Mouse (Mus musculus) lung, postnatal 36 days (tissue): ENCODE measurements around the gene Syngr2.

ENCODE experiments used
- DNase-seq: peaks from one replicate; pipeline ENCODE4 v3.0.0; 2022; ENCODE audit warnings: mixed read lengths

The Syngr2 gene

DNA sequence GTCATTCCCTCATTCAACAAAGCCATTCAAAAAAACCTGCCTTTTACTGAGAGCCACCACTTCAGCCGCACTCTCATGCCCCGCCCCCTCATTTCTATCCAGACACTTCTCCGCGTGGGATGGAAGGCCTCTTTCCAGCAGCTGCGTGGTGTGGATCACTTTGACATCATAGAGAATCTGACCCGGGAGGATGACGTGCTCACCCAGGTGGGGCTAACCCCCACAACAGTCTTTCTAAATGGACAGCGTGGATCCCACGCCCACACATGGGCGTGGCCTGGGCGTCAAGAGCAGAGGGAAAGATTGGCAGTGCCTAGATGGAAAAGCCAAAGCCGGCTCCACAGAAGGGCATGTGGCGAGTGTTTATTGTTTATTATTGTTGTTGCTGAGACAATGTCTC, 26.8 kb downstream of the Syngr2 start:
- peak; percentile 70 for DNase-seq

DNA sequence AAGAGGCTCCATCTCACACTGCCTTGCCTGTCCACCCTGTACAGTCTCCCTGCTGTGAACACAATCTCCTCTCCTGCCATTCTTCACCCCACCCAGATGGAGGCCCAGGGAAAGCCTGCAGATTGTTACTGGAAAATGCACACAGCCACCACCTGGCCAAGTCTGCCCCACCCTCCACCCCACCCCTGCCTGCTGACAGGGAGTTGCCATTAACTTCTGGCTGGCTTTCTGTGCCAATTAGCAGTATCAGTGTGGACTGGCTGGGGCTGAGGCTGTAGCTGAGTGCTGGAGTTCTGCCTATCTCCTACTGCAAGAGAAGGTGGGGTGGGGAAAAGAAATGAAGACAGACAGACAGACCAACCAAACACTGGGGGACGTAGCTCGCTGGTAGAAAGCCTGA, 29.1 kb downstream of the Syngr2 start:
- DNase-seq, result no peak

DNA sequence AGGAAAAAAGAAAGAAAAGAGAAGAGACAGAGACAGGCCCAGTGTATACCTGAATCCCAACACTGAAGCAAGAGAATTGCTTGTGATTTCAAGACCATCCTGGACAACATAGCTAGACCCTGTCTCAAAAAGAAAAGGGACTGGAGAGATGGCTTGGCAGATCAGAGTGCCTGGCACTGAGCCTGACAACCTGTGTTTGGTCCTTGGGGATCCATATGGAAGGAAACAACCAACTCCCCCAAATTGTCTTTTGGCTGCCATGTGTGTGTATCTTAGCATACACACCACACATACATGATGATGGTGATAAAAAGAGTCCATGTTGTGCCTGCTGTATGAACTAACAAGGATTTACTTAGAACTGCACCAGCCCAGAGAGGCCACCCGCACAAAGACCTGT, 29.6 kb downstream of the Syngr2 start:
- DNase-seq, result no peak

DNA sequence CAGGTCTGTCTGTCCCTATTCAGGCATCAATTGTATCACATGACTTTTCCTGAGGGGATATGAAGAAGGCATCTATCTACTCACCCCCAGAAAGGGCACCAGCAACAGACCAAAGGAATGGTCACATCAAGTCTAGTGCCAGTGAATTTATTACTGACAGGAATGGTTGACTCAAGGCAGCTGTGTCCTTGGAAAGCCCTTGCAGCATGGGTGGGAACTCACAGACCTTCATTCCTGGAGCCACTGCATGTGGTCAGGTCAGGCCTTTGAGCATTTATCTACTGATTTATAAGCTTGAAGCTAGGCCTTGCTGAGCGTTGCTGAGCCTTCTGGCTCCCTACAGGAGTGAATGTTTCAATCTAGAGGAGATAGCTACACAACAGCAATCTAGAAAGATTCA, 31.4 kb downstream of the Syngr2 start:
- no peak for DNase-seq

DNA sequence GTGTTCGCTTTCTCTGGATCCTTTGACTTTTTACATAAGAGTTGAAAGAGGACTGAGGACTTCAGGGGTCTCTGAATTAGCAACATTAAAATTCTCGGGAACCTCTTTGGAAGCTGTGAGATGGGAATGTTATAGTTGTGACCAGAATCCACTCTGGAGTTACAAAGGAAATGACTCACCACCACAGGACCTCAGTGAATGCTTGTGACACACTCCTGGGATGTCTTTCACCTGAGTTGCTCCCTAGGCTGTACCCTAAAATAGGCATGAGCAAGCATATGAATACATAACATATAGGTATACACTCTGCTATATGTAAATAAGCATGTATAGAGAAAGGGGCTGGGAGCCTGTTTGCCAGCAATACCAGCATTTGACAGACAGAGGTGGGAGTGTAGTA, 34.0 kb downstream of the Syngr2 start:
- no peak for DNase-seq

DNA sequence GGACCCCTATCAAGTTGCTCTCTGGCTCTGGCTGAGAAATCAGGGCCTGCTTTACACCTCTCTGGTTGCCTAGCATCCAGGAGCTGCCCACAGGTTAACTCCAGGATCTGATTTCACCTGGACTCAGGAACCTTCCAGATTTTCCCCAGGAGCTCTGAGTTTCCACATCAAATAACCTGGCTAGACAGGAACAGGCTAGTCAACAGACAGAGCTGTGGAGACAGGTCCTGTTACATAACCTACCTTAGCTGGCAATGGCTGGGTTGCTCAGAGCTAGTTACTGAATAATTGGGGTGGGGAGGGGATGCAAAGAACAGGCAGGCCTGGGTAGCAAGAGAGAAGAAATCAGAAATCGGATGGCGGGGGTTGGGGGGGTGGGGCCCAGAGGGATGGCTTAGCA, 35.5 kb downstream of the Syngr2 start:
- no peak for DNase-seq

DNA sequence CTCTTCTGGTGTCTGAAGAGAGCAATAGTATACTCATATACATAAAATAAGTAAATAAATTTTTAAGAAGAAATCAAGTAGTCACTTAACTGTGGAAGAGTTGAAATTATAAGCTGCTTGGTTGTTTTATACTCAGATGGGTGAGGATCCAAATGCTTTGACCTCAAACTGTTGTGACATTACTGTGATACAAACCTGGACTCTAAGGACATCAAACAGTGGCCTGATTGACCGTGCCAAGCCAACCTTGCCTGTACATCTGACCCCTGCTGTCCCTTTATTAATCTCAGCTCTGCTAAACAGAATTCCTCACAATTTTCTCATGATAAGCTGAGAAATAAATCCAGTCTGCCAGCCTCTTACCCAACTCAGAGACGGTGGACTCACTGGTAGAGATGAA, 36.2 kb downstream of the Syngr2 start:
- no peak for DNase-seq

DNA sequence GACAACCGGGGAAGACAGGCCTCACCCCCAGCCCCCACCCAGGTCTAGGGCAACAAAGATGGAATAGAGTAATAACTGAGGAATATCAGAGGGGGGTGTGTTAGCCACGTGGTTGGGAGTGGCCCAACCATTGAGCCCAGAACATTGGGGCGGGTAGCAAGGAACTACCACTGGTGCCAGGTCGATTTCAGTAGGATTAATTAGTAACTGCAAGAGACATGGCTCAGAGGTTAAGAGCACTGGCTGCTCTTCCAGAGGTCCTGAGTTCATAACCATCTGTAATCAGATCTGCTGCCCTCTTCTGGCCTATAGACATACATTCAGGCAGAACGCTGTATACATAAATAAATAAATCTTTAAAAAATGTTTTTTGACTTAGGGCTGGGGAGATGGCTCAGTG, 37.2 kb downstream of the Syngr2 start:
- peak; percentile 23 for DNase-seq

DNA sequence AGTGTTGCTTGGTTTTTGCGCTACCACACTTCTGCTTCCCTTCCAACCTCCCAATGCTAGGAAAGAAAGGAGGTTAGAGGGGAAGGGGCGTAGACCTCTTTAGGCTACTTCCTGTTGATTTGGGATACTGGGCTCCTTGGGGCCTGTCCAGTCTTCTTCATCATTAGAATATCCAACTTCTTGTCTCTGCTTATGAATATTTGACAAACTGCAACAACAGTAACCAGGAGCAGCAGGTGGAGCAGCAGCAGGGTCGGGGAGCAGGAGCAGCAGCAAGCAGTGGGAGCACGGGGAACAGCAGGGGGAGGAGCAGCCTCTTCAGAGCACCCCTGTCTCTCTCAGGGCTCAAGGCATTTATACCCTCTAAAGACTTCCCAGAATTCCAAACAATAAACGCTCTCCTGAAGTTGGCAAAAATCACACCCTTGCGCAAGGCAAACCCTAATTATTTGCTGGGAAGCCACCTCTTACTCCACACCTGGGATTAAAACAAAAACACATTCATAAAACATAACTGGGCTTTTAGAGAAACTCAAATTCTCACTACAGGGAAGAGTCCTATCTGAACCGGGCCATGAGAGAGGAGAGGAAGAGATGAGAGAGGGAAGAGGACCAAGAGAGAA, 38.2 kb downstream of the Syngr2 start:
- peak; percentile 33 for DNase-seq

DNA sequence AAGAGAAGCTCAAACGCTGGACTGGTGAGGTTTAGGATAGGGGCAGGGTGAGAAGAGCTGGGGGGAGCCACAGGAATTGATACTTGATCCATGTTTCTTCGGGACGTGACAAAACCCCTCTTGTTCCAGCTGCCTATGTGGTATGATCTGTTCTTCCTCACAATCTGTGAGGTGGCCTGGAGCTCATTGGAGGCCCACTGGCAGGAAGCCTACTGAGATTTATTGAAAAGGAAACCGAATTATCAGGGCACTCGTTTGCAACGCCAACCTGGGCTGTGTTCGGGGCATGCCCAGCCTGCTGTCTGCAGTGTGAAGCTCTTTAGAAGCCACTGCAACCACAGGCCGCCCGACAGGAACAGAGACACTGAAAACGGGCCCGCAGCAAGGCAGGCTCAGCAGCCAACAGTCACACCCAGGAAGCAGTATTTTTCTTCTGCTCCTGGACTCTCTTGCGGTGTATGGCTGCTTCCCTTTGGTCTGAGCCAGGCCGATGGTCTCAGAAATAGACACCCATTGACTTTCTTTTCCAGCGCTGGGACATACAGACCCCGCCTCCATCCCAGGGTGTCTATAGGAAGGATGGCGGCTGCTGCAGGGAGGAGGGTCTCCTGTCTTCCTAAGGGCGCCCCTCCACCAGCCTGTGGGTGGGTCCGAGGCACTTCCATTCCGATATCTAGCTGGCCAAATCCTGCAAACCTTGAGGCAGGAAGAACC, 39.0 kb downstream of the Syngr2 start:
- peak; percentile 54 for DNase-seq

DNA sequence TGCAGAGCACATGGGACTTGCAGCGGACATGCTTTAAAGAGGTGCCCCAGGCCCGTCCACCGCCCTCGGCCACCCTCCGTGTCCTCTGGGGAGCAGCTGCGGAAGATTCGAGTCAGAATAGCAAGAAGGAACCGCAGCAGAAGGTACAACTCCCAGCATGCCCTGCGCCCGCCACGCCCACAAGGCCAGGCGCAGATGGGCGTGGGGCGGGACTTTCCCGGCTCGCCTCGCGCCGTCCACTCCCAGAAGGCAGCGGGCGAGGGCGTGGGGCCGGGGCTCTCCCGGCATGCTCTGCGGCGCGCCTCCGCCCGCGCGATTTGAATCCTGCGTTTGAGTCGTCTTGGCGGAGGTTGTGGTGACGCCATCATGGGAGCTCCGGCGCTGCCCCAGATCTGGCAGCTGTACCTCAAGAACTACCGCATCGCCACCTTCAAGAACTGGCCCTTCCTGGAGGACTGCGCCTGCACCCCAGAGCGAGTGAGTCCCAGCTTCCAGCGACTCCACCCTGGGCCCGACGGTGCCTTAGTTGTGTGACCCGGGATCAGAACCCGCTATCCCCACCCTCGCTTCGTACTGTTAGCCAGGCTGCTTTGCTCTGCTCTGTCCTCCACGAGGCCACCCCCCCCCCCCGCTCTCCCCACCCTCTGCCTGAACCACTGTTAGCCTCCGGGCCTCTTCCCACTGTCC, 39.7 kb downstream of the Syngr2 start, which contains the start of gene Birc5:
Birc5 (plus strand) TSS at position 267 of the 687 bp plus-strand sequence.
- peak; percentile 97 for DNase-seq

DNA sequence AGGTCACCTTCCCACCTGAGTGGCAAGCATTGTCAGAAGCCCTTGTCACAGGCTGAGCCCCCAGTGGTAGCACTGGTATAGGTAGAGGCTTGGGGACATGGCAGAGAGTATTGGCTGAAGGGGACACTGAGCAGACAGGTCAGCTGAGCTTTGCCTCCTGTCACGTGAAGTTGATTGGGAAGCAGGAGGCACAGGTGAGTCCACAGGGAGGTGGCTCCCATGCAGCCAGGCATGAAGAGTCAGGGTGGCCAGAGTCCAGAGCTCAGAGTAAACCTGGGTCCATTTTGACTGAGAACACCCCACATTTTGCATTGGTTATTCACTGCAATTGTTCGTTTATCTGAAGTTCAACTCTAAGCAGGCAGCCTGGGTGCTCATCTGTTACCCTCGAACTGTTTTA, 43.4 kb downstream of the Syngr2 start:
- no peak for DNase-seq

DNA sequence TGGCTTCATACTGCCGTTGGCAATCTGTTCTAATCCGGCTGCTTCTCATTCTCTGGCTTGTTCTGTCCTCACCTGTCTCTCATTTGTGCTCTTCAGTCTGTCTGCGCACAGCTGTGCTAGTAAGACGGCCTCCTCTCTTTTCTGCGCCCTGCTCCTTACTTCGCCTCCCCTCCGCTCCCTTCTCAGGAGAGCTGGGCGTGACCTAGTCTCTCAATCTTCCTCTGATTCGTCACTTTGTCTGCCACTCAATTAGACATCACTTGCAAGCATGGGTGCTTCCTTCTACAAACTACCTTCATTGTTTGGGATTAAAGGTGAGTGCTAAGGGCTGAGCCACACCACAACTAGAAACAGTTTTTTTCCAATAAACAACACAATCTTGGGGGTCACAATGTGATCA, 44.8 kb downstream of the Syngr2 start:
- no peak for DNase-seq

DNA sequence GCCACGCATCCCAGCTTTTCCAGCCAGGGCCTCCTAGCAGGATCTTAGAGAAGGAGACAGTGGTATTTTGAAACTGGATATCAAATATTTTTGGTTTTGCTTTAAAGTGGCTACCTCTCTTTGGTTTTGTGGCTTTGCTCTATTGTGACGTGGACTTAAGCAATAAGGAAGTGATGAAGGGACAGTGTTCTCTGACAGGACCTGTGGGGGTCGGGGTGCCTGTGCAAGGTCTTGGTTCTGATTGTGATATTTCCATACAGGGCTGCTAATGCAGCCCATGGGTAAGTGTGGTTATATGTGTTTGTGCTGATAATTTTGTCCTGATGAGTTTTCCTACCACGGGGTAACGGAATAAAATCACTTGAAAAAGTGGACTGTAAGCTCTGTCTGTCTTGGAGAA, 45.9 kb downstream of the Syngr2 start:
- no peak for DNase-seq

DNA sequence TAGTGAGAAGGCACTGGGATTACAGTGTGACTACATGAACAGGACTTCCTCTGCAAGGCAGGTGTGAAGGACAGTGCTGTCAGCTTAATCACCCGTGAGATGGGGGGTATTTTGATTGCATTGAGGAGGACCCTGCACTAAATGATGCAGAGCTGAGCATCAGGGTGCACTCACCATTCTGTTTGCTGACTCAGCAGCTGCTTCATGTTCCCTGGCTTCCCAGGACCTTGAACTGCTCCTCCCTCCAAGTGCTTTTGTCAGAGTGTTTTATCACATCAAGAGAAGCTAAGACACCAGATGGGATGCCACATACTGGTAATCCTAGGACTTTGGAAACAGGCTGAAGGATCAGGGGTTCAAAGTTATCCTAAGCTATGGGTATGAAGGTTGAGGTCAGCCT, 46.5 kb downstream of the Syngr2 start:
- no peak for DNase-seq

DNA sequence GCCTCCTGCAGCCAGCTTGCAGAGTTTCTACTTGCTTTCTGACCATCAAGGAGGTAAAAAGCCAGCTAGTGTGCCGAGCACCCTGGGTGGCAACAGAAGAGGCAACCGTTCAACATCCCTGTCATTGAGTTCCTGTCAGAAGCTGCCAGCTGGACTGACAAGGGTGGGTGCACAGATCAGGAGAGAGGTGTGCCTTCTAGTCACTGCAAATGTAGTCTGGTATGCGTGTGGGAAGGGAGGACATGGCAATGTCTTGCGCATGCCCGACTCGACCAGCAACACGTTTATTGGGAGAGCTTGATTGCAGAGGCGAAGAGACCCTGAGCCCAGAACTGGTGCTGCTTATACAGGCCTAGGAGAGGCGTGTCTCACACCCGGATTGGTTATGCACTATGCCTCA, 48.0 kb downstream of the Syngr2 start:
- no peak for DNase-seq

DNA sequence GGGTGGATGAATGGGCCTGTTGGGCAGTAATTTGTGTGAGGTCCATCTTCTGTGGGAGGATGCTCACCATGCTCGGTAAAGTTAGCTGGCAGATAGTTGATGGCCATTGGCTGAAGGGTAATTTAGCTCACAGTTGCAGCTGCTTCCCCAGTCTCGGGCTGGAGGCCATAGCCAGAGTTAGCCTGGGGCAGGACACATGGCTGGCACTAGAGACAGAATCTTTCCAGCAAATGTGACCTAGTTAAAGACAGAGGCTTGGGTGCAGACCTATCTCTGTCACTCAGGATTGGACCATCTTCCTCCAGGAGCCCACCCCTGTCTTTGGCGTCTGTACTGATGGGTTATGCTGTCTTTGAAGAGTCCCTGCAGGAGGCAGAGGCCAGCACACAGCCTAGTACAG, 48.9 kb downstream of the Syngr2 start:
- DNase-seq, result no peak

DNA sequence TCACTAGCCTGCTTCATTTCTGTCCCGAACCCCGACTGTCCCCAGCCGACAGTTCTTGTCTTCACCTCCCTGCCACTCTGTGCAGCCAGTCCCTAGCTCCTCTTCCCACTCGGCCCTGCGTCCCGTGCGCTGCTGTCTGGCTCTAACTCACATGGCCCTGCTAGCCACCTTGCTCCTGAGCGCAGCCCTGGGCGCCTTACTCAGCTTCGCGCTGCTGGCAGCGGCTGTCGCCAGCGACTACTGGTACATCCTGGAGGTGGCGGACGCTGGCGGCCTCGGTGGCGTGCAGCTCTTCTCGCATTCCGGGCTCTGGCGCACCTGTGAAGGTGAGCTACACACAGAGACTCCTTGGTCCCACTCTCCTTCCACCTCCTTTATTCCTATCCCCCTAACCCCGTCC, 51.1 kb downstream of the Syngr2 start, which contains the start of gene Tmem235:
Tmem235 (plus strand) TSS at position 152 of the 400 bp plus-strand sequence.
- no peak for DNase-seq

DNA sequence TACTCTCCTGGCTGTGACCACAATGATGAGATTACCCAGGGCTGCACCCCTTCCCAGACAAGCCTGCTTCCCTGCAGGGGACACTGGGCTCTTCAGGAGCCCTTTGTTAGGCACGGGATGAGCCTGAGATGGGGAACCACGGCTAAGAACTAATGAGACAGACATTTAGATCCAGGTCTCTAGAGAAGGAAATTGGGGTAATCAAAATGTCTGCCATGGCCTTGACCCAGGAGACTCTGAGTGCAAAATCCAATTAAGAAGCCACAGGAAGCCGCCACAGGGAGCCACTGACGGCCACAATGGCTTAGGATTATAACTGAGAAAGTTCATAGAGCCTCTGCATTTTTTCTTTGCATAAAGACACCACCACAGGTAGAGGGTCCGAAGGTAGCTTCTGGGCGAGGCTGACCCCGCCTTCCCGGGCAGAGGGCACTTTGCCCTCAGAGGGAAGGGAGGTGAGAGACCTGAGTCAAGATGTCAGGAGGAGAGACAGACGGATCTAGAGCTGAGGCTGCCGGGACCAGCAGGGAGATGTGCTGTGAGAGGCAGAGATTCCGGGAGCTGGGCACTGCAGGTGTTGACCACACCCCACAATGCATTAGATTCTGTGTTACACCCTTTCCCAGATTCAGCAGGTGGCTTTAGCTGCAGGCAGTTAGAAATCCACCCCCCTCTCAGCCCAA, 53.8 kb downstream of the Syngr2 start:
- no peak for DNase-seq
